Mouse (Mus musculus) adrenal gland, adult 8-10 months (tissue): ENCODE measurements around the gene Cbarp. TPM values are rescaled to one million over a fixed set of nuclear protein-coding genes. Genes with fewer than 3 reads are reported as not detected.

Source experiments
- DNase-seq: peaks from one replicate; pipeline ENCODE4 v3.0.0; 2022
- total RNA-seq, 4 experiments: library from RNA; stranded (reverse); gene quantifications; 2 replicates each; pipeline ENCODE4 v1.2.4; 2022

Cbarp gene
- 10 to 100 TPM; 58.4 to 92.4 (median 81.9) TPM for total RNA-seq

- no peak for DNase-seq
These were observed at the start of gene Cbarp for GRCm38 (mm10) chr10:80140666-80141035. TSS of gene Cbarp (minus strand) at chr10:80140835.

GRCm38 (mm10) chr10:80189999-80190398 is 49.4 kb upstream of the Cbarp start:
- DNase-seq = no peak

GRCm38 (mm10) chr10:80188453-80189024 is 47.9 kb upstream of the Cbarp start:
- DNase-seq = no peak

GRCm38 (mm10) chr10:80187739-80188138 is 47.1 kb upstream of the Cbarp start:
- DNase-seq = no peak

GRCm38 (mm10) chr10:80186649-80187048 is 46.0 kb upstream of the Cbarp start:
- no peak for DNase-seq

- no peak for DNase-seq
These were observed 41.9 kb upstream of the Cbarp start for GRCm38 (mm10) chr10:80182547-80182946.

GRCm38 (mm10) chr10:80180823-80181222 is 40.2 kb upstream of the Cbarp start:
- no peak for DNase-seq

GRCm38 (mm10) chr10:80180288-80180687 is 39.7 kb upstream of the Cbarp start:
- DNase-seq = no peak

- peak; percentile 30 for DNase-seq
These were observed 38.7 kb upstream of the Cbarp start, which contains the start of gene Efna2 for GRCm38 (mm10) chr10:80179068-80180051. TSS of gene Efna2 (plus strand) at chr10:80179482.

- DNase-seq = peak; percentile 80
These were observed 37.0 kb upstream of the Cbarp start for GRCm38 (mm10) chr10:80177441-80178279.

GRCm38 (mm10) chr10:80176270-80176834 is 35.7 kb upstream of the Cbarp start:
- DNase-seq = peak; percentile 66

- no peak for DNase-seq
These were observed 35.1 kb upstream of the Cbarp start for GRCm38 (mm10) chr10:80175536-80176269.

GRCm38 (mm10) chr10:80174705-80175104 is 34.1 kb upstream of the Cbarp start:
- peak; percentile 28 for DNase-seq

GRCm38 (mm10) chr10:80173955-80174640 is 33.5 kb upstream of the Cbarp start:
- peak; percentile 38 for DNase-seq

GRCm38 (mm10) chr10:80173358-80173757 is 32.7 kb upstream of the Cbarp start:
- peak; percentile 28 for DNase-seq

- peak; percentile 88 for DNase-seq
These were observed 32.1 kb upstream of the Cbarp start, which contains the start of gene 1600002K03Rik for GRCm38 (mm10) chr10:80172527-80173292. TSS of gene 1600002K03Rik (plus strand) at chr10:80172944.

GRCm38 (mm10) chr10:80171760-80172526 is 31.3 kb upstream of the Cbarp start:
- peak; percentile 49 for DNase-seq

GRCm38 (mm10) chr10:80171252-80171651 is 30.6 kb upstream of the Cbarp start:
- no peak for DNase-seq

- peak; percentile 31 for DNase-seq
These were observed 30.0 kb upstream of the Cbarp start for GRCm38 (mm10) chr10:80170601-80171021.
